Mouse (Mus musculus): ENCODE data around the gene Rpl38.
A peak's percentile ranks its signal among the peaks of the same experiment; 100 is the strongest.

DNA sequence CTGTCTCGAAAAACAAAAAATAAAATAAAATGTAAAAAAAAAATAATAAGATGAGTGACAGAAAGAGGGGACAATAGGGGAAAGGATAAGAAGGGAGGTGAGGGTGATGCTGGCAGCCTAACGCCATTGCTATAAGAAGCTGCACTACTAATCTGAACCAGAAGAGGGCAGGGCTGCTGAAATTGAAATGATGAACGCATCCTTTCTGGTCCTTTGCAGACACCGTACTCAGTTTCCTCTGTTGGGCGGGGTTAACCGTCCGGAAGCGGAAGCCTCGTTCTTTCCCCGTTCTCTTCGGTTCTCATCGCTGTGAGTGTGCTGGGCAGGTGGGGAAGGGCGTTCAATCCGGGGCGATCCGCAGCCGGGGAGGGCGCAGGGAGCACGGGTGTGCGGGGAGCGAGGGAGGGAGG, at the start of gene Rpl38:
- TF ChIP-seq CTCF (IDR thresholded peaks at IDR 0.05; ENCODE audit: borderline replicate concordance, extremely low read depth, insufficient read depth, insufficient read length): peak; percentile 74
- TF ChIP-seq POLR2A (IDR thresholded peaks at IDR 0.05; ENCODE audit: borderline replicate concordance, extremely low read depth, insufficient read depth, insufficient read length, poor library complexity, severe bottlenecking): peak; percentile 70; the same call in 1 of the 2 replicates

All from brain, embryonic 14.5 days (tissue).